Mouse (Mus musculus): ENCODE results near the gene Gm10134. TPM values are rescaled to one million over a fixed set of nuclear protein-coding genes. Genes with fewer than 3 reads are reported as not detected.

Gm10134 gene
- polyA plus RNA-seq (2012; rRNA removed): 0.71 TPM in 1 of 2 replicates, not detected in the other

DNA sequence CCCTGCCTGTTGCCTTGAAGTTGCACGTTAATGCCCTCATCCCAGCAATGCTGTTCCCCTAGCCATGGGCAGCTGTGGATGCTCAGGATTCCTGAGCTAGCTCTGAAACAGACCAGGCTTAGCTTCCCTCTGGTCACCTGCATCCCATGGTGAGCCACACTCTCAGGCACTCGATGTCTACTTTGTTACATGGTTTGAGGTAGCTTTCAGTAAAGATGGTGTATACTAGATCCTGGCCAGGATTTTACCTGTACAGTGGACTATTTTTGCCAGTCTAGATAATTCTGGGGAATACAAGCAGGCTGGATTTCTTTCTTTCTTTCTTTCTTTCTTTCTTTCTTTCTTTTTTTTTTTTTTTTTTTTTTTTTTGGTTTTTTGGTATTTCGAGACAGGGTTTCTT is at the start of gene Gm10134:
Gm10134 (plus strand) TSS at position 301 of the 400 bp plus-strand sequence.

DNA sequence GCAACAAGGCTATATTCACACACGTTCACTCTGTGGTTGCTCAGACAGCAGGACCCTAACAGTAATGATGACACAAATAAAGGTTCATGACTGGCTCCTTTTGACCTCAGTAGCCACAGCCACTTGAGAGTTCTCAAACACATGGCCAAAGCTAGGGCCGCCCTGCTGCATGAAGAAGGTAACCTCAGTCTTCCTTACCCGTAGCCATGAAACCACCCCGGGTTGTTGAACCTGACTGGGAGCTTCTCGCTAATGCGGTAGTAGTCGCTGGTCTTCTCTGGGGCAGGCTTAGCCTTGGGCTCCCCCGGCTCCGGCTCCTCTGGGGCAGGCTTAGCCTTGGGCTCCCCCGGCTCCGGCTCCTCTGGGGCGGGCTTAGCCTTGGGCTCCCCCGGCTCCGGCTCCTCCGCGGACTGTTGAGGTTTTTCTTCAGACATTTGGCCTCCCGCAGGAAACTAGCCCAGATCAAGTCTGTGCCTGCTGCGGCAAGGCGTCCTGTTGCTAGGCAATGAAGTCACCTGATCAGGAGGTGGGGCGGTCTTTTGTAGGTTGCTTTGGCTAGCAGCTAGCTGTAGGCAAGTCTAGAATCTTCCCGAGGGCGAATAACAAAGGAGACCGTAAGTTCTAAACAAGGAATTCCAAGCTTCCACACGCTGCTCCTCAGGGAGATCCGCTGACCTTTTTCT is 39.9 kb upstream of the Gm10134 start, which contains the start of gene 1700007K13Rik:
1700007K13Rik (minus strand) TSS at position 497 of the 683 bp plus-strand sequence.

DNA sequence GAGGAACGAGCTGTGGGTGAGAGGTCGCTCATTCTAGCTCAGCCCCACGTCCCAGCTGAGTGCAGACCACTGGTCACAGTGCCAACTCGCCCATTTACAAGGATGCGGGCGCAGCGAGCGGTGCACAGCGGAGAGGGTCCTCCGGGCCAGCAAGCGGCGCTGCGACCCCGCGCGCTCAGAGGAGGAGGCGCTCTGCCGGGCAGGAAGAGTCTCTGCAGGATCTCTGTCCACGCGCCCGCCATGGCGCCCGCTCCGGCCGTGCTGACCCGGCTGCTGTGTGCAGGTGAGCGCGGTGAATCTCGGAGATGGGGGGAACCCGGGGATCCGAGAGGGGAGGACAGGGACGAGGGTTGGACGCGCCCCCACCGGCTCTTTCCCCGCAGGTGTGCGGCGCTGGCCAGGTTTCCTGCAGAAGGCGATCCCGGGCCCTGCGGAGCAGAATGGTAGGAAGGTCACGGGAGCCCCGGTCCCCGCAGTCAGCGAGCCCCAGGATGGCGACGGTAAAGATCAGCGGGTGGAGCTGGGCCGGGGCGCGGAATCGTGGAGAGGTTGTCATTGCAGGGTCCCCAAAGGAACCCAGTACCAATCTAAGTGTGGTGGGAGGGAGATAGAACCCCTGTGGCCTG is 37.9 kb upstream of the Gm10134 start, which contains the start of gene Mrps2:
Mrps2 (plus strand) TSS at position 207 of the 626 bp plus-strand sequence.

DNA sequence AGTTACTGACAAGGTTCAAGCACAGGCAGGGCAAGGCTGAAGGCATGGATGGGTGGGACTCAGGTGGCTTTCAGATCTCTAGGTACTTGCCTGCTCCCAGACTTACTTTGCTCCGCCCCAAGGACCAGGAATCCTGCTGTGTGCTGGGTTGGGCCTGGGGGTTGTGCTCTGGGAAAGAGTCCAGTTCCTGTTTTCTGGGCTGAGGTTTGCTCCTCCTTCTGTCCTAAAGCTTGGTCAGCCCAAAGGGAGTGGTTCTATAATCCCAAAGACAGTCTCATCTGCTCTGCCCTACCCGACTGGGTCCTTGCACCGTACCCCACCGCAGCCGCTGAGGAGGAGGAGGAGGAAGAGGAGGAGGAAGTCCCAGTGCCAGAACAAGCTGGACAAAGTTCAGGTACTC is 9.2 kb upstream of the Gm10134 start, which contains the start of gene Gbgt1:
Gbgt1 (plus strand) TSS at position 221 of the 400 bp plus-strand sequence.

DNA sequence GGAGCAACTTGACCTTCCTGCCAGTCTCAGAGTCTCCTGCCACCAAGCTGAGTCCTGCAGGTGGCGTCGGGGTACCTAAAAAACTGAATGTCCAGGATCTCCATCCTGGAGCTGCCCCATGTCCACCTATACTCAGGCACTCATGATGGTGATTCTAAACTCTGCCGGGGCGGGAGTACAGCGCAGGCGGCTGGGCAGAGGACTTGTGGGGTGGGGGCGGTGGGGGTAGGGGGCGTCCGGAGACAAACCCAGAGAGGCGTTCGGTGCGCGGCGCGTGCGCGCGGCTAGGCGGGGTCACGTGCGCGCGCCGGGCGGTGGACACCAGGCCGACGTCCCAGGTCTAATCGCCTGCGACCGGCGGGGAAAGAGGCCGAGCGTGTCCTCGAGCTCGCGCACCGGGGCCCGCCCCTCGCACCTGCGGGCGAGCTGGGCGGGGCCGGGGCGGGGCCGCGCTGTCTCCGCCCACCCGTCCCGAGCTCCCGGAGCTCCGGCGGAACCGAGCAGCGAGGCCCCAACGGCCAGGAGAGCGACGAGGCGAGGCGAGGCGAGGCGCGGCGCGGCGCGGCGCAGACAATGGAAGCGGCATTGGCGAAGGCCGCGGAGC is 7.0 kb downstream of the Gm10134 start, which contains the start of gene Ralgds:
Ralgds (plus strand) TSS at position 328 of the 604 bp plus-strand sequence.

Other genes with a start within 250 kb of the Gm10134 start
- 10.8 and 12.3 TPM in 2 replicates for gene Ppp1r26, start 59.3 kb upstream of the Gm10134 start, polyA plus RNA-seq (2012; rRNA removed)
- gene 1700007K13Rik, start 39.8 kb upstream of the Gm10134 start, polyA plus RNA-seq (2012; rRNA removed): 11.6 and 12.0 TPM in 2 replicates
- 39.8 and 60.6 TPM in 2 replicates for gene Mrps2, start 38.0 kb upstream of the Gm10134 start, polyA plus RNA-seq (2012; rRNA removed)
- gene Gbgt1, start 9.2 kb upstream of the Gm10134 start, polyA plus RNA-seq (2012; rRNA removed): 7.7 and 7.9 TPM in 2 replicates
- 94.0 and 104 TPM in 2 replicates for gene Ralgds, start 7.0 kb downstream of the Gm10134 start, polyA plus RNA-seq (2012; rRNA removed)
- 0.20 and 0.68 TPM in 2 replicates for gene Cel, start 57.3 kb downstream of the Gm10134 start, polyA plus RNA-seq (2012; rRNA removed)
- 30.9 and 33.1 TPM in 2 replicates for gene Gtf3c5, start 77.7 kb downstream of the Gm10134 start, polyA plus RNA-seq (2012; rRNA removed)
- 0.24 and 0.32 TPM in 2 replicates for gene Gfi1b, start 115.9 kb downstream of the Gm10134 start, polyA plus RNA-seq (2012; rRNA removed)
- gene Tsc1, start 135.1 kb downstream of the Gm10134 start, polyA plus RNA-seq (2012; rRNA removed): 16.2 and 17.2 TPM in 2 replicates
- gene Spaca9, start 193.6 kb downstream of the Gm10134 start, polyA plus RNA-seq (2012; rRNA removed): 13.2 and 14.0 TPM in 2 replicates
- gene Ak8, start 194.1 kb downstream of the Gm10134 start, polyA plus RNA-seq (2012; rRNA removed): 3.4 and 4.4 TPM in 2 replicates

Data from ovary, adult 2 months (tissue).